Mouse (Mus musculus) lung, adult 2 months (tissue): ENCODE measurements at regions not wholly inside any gene's neighbourhood (a gene's known extent, or its start where the extent isn't known, plus 50 kb on each side); places are given as distances from the start of the nearest gene placed in this dataset.

ENCODE experiments used
- CTCF ChIP-seq: fragments of 200-500 bp; IDR thresholded peaks from 2 replicates; pipeline ENCODE4 v1.5.1; 2011; ENCODE audit warnings: mild to moderate bottlenecking, low read length, control low read depth; ENCODE audit not compliant: insufficient read depth
- POLR2A ChIP-seq: fragments of 200-500 bp; IDR thresholded peaks from 2 replicates; pipeline ENCODE4 v1.6.1; 2011; ENCODE audit warnings: low read depth, mild to moderate bottlenecking, control low read depth, low read length, borderline replicate concordance; ENCODE audit errors: extremely low read depth

DNA sequence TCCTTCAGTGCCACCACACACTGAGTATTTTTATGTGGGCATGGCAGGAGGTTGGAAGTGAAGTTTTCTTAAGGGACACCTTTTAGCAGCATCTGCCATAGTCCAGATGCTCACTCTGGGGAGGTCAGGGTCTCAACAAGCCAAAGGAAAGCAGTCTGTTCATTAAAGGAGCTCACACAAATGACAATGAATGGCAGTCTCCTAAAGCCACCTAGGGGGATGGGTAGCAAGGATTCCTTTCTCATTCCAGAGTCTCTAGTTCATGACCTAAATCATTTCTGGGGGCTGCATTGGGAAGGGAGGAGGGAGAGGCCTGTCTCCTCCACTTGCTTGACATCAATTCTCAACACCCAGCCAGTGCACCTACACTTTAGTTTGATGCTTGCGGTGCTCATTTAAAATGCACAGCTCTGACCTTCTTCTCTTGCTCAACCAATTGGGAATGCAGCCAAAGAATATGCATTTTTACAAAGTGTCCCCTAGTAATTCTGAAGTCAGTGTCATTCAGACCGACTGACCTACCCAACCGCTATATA is 232.6 kb downstream of the Pik3r1 start:
- TF ChIP-seq POLR2A (no peak), CTCF (no peak)
